Mouse (Mus musculus) liver, postnatal 0 days (tissue): Measurements from ENCODE around the gene Olfr1337.

Source experiments
- CTCF ChIP-seq: sonication (generic); IDR thresholded peaks from 2 replicates; pipeline ENCODE4 v1.5.1; 2016; ENCODE audit warnings: antibody characterized with exemption, low read depth
- EP300 ChIP-seq: IDR thresholded peaks from 2 replicates; pipeline ENCODE4 v1.6.1; 2016; ENCODE audit warnings: antibody characterized with exemption, low read depth, mild to moderate bottlenecking

DNA sequence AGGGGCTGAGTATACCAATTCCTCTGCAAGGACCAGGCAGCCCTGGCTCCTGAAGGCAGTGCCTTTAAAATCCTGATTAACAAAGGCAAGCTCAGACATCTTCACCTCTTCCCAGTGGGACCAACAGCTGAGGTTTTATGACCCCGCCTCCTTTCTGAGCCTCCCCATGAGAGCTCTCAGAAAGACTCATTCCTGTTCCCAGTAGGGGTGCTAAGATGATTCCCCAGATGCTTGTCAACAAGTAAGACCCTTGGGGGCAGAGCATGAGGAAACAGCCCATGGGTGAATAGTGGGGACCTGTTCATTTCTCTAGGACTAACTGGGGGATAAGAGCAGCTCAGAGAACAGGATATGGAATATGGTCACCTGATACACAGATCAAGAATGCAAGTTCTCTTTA is 23.7 kb downstream of the Olfr1337 start, which contains the start of gene Olfr1338:
- TF ChIP-seq CTCF (no peak), EP300 (no peak)
